Comparison of ENCODE assay signal across 9 mouse cellular contexts in the genomic region with DNA sequence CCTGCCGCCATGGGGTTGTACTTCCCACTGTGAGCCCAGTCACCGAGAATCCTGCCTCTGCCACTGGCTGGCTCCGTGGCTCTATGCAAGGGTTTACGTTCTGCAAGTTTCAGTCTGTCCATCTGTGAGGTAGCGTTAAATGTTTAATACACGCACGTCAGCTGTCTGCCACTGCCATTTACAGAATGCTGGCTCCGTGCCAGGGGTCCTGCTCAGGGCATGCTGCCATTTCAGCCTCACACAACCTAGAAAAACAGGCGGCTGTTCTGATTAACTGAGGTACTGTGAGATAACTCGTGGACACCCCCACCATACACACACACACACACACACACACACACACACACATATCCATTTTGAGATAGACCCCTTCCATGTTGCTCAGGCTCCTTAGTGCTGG. TPM values are rescaled to one million over a fixed set of nuclear protein-coding genes. Genes with fewer than 3 reads are reported as not detected.
DNase-seq lines count a peak whose midpoint lies in the region; ATAC-seq lines count a peak whose summit lies in the region.
"Had no signal": no experiment of that assay in that cellular context is flagged by ENCODE, and none has a peak within 500 bp of the region (broad histone marks: within the 10 kb centered on the region; RNA-seq: fewer than 3 reads in every experiment).

No protein-coding gene starts in this region.

- peak; percentile 73 for DNase-seq in kidney, postnatal 10 days
- DNase-seq in kidney, adult 9 months: no peak
- DNase-seq in cerebellum, postnatal 14 days: peak; percentile 84 to 91
- DNase-seq in lung, postnatal 10 days: peak; percentile 56
- DNase-seq in ovary, adult 18-20 months (ENCODE audit: low spot score): no peak
- no peak for DNase-seq in adrenal gland, adult 18-20 months (ENCODE audit: low spot score in 2 of 2)

- 0 out of 2 replicates have a peak, but pooled peaks cover 3% of the 10 kb centered on the region for H3K27me3 ChIP-seq in heart, embryonic 12.5 days (replicated peaks)

- no peak overlapping the region for H3K4me3 ChIP-seq in heart, embryonic 12.5 days

- H3K9me3 ChIP-seq in heart, embryonic 12.5 days (replicated peaks): no peaks in the 10 kb centered on the region

- 11% methylated on average over 10 of the region's 10 CpGs for WGBS in heart, embryonic 12.5 days

- H3K36me3 ChIP-seq in heart, embryonic 12.5 days: no peaks in the 10 kb centered on the region

- peak overlapping the region; percentile 89 for H3K27ac ChIP-seq in heart, embryonic 12.5 days (ENCODE audit: poor library complexity, severe bottlenecking)

- peak; percentile 46 for ATAC-seq in heart, embryonic 12.5 days (ENCODE audit: insufficient number of reproducible peaks, low FRiP score)
- ATAC-seq in erythroid progenitor cell, adult 5-6 weeks (replicated peaks; ENCODE audit: low FRiP score, poor library complexity, severe bottlenecking): no peak

- peaks cover 32% of the 10 kb centered on the region for H3K4me1 ChIP-seq in heart, embryonic 12.5 days (replicated peaks)

- H3K4me2 ChIP-seq in heart, embryonic 12.5 days: peak overlapping the region; percentile 31

- no peak overlapping the region for H3K9ac ChIP-seq in heart, embryonic 12.5 days

RNA-seq across cellular contexts. Expression of gene Ahdc1, which starts 8.2 kb away (rescaled TPM):
- 11.6 and 11.7 TPM in 2 replicates for polyA plus RNA-seq in heart, embryonic 12.5 days (2016; fragmentation: Nextera tagmentation; extraction: Ambion mirVana)
- 2.9 TPM in 2 replicates for total RNA-seq in erythroid progenitor cell, adult 5-6 weeks (2015; ENCODE audit: low replicate concordance)
- total RNA-seq in erythroid progenitor cell, adult 5-6 weeks (2017; ENCODE audit: low replicate concordance): 0.26 TPM in 1 of 2 replicates, not detected in the other
- 10 to 100 TPM; 72.1 to 86.9 TPM for total RNA-seq in adrenal gland, adult 18-20 months (2021)

RNA-seq across cellular contexts. Expression of gene Fgr, which starts 29.0 kb away (rescaled TPM):
- polyA plus RNA-seq in heart, embryonic 12.5 days (2016; fragmentation: Nextera tagmentation; extraction: Ambion mirVana): 0.19 and 0.23 TPM in 2 replicates
- total RNA-seq in erythroid progenitor cell, adult 5-6 weeks (2015; ENCODE audit: low replicate concordance): 8.4 and 12.6 TPM in 2 replicates
- 7.8 and 9.7 TPM in 2 replicates for total RNA-seq in erythroid progenitor cell, adult 5-6 weeks (2017; ENCODE audit: low replicate concordance)
- under 1 TPM; 0.43 to 0.58 TPM for total RNA-seq in adrenal gland, adult 18-20 months (2021)
- total RNA-seq: MEL had no signal

Comparison
In these comparisons a context has a peak if more than half of its experiments do, and no peak if none do; other contexts are left out.
1. DNase-seq: peak in kidney, postnatal 10 days (single experiment), cerebellum, postnatal 14 days (2 of 2) and lung, postnatal 10 days (single experiment); none in kidney, adult 9 months (single experiment), ovary, adult 18-20 months (single experiment) and adrenal gland, adult 18-20 months (0 of 2).
2. RNA of gene Ahdc1, which starts 8.2 kb away (total RNA-seq): 72.1 to 86.9 TPM in adrenal gland, adult 18-20 months; 0.26 to 2.9 TPM in erythroid progenitor cell, adult 5-6 weeks; every median in the first group is over 10 times any median in the second.
3. RNA of gene Fgr, which starts 29.0 kb away (total RNA-seq): 7.8 to 12.6 TPM in erythroid progenitor cell, adult 5-6 weeks; 0.43 to 0.58 TPM in adrenal gland, adult 18-20 months; every median in the first group is over 4 times any median in the second.